Mouse (Mus musculus) embryonic fibroblast, embryonic 13.5 days (primary cell): Measurements from ENCODE around the gene Tgfb2. TPM values are rescaled to one million over a fixed set of nuclear protein-coding genes. Genes with fewer than 3 reads are reported as not detected.

Experiments used
- H3K27ac ChIP-seq: 2 replicates; pipeline ENCODE4 v1.5.1; 2012; ENCODE audit warnings: low read length, control low read depth, inconsistent platforms; ENCODE audit not compliant: insufficient read depth
- H3K4me1 ChIP-seq: 2 replicates; pipeline ENCODE4 v1.6.1; 2011; ENCODE audit warnings: low read length; ENCODE audit not compliant: control insufficient read depth, insufficient read depth
- H3K4me3 ChIP-seq: 2 replicates; pipeline ENCODE4 v1.5.1; 2011; ENCODE audit warnings: mild to moderate bottlenecking, control low read depth, low read length; ENCODE audit not compliant: insufficient read depth
- CTCF ChIP-seq: IDR thresholded peaks from 2 replicates; pipeline ENCODE4 v1.5.1; 2011; ENCODE audit warnings: mild to moderate bottlenecking, control low read depth, low read length, moderate library complexity, borderline replicate concordance; ENCODE audit not compliant: insufficient read depth
- POLR2A ChIP-seq: IDR thresholded peaks from 2 replicates; pipeline ENCODE4 v1.6.1; 2011; ENCODE audit warnings: low read depth, mild to moderate bottlenecking, control low read depth, low read length, moderate library complexity
- polyA plus RNA-seq: library from polyadenylated mRNA; stranded (reverse); fragments of >200 nt; gene quantifications from 2 replicates; pipeline ENCODE4 v1.2.4, GENCODE M21; 2011; ENCODE audit warnings: low read depth; ENCODE audit not compliant: missing spikeins, insufficient read length

The Tgfb2 gene
- polyA plus RNA-seq, 1 experiment: 41.7 TPM

GRCm38 (mm10) chr1:186721166-186721565, 15.4 kb upstream of the Tgfb2 start:
- Histone ChIP-seq H3K4me1 (0 out of 2 replicates have a peak, but pooled peaks cover 2% of the 10 kb centered on the region), H3K27ac (no peak overlapping the region), H3K4me3 (no peak overlapping the region)
- TF ChIP-seq CTCF: no peak
- no peak for TF ChIP-seq POLR2A

DNA sequence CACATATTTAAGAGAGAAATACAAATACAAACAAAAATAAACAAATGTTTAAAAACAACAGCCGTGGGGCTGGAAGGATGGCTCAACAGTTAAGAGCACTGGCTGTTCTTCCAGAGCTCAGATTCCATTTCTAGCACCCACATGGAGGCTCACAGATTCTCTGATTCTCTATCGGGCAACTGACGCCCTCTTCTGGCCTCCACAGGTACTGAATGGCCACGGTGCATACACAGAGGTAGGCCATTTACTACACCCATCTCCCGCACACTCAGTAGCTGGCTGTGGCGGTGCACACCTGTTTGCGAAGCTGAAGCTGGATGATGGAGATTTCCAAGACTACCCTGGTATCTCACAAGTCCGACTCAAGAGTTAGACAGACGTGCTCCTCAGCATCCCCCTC, 13.9 kb upstream of the Tgfb2 start:
- Histone ChIP-seq H3K27ac (no peak overlapping the region), H3K4me3 (no peak overlapping the region), H3K4me1 (0 out of 2 replicates have a peak, but pooled peaks cover 2% of the 10 kb centered on the region)
- no peak for TF ChIP-seq CTCF
- TF ChIP-seq POLR2A: no peak

DNA sequence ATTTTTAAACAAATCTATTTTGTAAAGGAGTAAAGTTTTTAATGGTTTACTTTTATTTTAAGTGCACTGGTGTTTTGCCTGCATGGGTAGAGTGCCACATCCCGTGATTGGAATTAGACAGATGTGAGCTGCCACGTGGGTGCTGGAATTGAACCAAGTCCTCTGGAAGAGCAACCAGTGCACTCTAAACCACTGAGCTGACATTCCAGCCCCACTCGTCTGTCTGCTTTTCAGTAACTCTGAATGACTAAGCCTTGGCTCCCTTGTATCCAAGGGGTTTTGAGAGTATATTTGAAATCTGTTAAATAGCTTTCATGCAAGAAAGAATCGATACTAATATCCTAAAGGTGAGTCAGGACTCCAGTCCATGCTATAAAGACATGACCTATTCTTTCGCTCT, 13.1 kb upstream of the Tgfb2 start:
- no peak for TF ChIP-seq POLR2A
- no peak for TF ChIP-seq CTCF
- no peak overlapping the region for H3K4me3 ChIP-seq
- H3K4me1 ChIP-seq: 0 out of 2 replicates have a peak, but pooled peaks cover 2% of the 10 kb centered on the region
- no peak overlapping the region for H3K27ac ChIP-seq

DNA sequence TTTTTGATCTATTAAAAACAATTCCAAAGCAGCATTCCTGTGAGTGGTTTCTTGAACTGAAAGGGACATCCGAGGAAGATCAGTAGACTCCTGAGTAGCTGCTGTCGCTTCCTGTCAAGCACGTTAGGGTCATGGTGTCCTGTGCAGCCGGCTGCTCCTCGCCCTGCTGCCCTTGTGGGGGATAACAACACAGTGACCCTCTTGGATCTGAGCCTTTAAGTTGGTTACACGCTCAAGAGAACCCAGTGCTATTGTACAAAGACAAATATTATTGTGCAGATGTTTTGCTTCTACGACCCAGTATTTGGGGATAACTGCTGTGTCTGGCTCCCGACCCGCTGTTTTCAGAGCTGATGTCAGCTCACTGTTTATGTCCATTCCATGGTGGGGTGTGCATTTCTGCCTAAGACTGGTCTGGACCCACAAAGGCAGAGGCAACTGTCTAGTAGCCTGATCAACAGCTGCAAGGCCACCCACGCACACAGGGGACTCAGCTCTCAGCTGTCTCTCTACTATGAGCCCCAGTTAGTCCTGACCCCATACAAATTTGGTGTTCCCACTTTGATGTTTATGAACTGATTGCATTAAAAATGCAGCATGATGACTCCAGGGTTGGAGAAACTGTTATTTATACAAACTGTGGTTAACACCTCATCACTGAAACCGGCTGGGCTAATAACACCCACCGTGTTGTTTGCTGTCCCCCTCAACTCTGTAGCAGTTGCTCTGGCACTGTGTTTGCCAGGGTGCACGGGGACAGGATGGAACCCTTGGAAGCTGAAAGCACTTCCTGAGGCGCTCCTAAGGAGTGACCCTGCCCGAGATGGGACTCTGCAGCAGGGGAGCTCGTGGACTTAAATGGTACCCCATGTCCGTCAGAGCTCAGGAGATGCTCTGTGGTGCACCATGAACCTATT, 9.4 kb upstream of the Tgfb2 start:
- no peak overlapping the region for H3K4me3 ChIP-seq
- 0 out of 2 replicates have a peak, but pooled peaks cover 2% of the 10 kb centered on the region for H3K4me1 ChIP-seq
- H3K27ac ChIP-seq: no peak overlapping the region
- TF ChIP-seq CTCF: no peak

GRCm38 (mm10) chr1:186714215-186714614, 8.4 kb upstream of the Tgfb2 start:
- Histone ChIP-seq H3K4me1 (0 out of 2 replicates have a peak, but pooled peaks cover 2% of the 10 kb centered on the region), H3K27ac (no peak overlapping the region), H3K4me3 (no peak overlapping the region)
- TF ChIP-seq POLR2A (no peak), CTCF (no peak)

DNA sequence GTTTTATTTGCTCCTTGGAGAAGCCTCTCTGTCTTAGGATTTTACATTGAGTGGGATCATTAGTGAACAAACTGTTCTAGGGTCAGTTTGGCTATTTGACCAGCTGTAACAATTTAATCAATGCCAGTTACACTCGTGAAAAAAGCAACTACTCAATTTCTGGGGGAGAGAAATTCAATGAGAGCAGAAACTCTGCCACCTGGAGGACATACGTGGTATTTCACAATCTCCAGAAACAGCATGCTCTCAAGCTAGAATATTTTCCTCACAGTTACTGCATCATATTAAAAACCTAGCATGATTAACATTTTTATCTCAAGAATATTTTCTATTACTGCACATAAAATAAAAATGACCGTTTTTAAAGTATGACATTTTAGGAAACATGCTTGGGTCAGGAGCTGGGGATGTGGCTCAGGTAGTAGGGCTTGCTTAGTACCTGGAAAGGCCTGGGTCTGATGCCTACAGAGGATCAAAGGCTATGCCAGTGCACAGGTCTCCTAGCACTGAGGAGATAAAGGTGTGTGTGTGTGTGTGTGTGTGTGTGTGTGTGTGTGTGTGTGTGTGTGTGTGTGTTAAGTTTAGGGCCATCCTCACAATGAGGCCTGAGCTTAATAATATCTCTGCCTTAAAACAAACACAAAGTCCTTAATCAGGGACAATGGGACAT, 7.1 kb upstream of the Tgfb2 start:
- H3K27ac ChIP-seq: no peak overlapping the region
- no peak overlapping the region for H3K4me3 ChIP-seq
- H3K4me1 ChIP-seq: no peaks in the 10 kb centered on the region
- TF ChIP-seq POLR2A (no peak), CTCF (no peak)

GRCm38 (mm10) chr1:186705203-186705914, 430 bp downstream of the Tgfb2 start:
- Histone ChIP-seq H3K4me3 (peak overlapping the region; percentile 86), H3K4me1 (no peaks in the 10 kb centered on the region)
- TF ChIP-seq CTCF (no peak), POLR2A (peak; percentile 61)

DNA sequence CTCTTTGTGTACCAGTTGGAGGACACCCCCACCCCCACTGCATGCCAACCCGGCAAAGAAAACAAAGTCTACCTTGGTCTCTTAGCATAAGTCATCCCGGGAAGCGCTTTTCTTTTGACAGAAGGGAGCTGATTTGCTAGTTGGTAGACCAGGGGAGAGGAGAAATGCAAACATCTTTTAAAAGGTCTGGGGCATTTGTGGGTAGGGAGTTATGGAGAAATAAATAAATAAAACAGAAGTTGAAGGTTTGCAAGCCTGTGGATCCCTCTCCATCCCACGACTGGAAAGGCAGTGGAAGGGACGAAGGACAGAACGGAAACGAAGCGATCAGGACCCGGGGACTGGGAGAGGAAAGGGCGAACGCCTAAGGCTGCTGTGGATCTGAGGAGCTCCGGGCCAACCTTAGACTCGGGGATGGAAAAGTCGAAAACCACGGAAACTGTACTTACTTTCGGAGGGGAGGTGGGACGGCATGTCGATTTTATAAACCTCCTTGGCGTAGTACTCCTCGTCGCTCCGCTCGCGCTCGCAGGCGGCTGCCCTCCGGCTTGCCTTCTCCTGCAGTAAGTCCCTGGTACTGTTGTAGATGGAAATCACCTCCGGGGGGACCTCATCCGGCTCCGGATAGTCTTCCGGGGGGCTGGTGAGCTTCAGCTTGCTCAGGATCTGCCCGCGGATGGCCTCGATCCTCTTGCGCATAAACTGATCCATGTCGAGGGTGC, 1.6 kb downstream of the Tgfb2 start:
- peak overlapping the region; percentile 84 for H3K27ac ChIP-seq
- TF ChIP-seq POLR2A (peak; percentile 53; the same call in 1 of the 2 replicates), CTCF (no peak)
- H3K4me1 ChIP-seq: no peaks in the 10 kb centered on the region
- peak overlapping the region; percentile 86 for H3K4me3 ChIP-seq

More at GRCm38 (mm10) chr1:186705203-186705914, 430 bp downstream of the Tgfb2 start:
- H3K27ac ChIP-seq: peak overlapping the region; percentile 39

GRCm38 (mm10) chr1:186703256-186703979, 2.4 kb downstream of the Tgfb2 start:
- peak overlapping the region; percentile 86 for H3K4me3 ChIP-seq
- no peak for TF ChIP-seq POLR2A
- TF ChIP-seq CTCF: no peak
- H3K4me1 ChIP-seq: no peaks in the 10 kb centered on the region
- peak overlapping the region; percentile 84 for H3K27ac ChIP-seq
